Mouse (Mus musculus) urinary bladder, postnatal 25 days (tissue): ENCODE results near the gene Barhl2.

Source experiments
- DNase-seq: peaks from one replicate; pipeline ENCODE4 v3.0.0; 2022; ENCODE audit warnings: low spot score

The Barhl2 gene

GRCm38 (mm10) chr5:106455106-106455920 is 2.7 kb downstream of the Barhl2 start:
- no peak for DNase-seq

GRCm38 (mm10) chr5:106454411-106455105 is 3.4 kb downstream of the Barhl2 start:
- no peak for DNase-seq

- DNase-seq: no peak
Observed at GRCm38 (mm10) chr5:106453886-106454321, 4.1 kb downstream of the Barhl2 start.

- DNase-seq: no peak
Observed at GRCm38 (mm10) chr5:106453181-106453885, 4.6 kb downstream of the Barhl2 start.

GRCm38 (mm10) chr5:106452686-106453085 is 5.3 kb downstream of the Barhl2 start:
- DNase-seq: no peak

GRCm38 (mm10) chr5:106451681-106452440 is 6.1 kb downstream of the Barhl2 start:
- DNase-seq: no peak

- no peak for DNase-seq
Observed at GRCm38 (mm10) chr5:106450426-106451160, 7.4 kb downstream of the Barhl2 start.

GRCm38 (mm10) chr5:106449720-106450425 is 8.1 kb downstream of the Barhl2 start:
- no peak for DNase-seq

GRCm38 (mm10) chr5:106448798-106449125 is 9.2 kb downstream of the Barhl2 start:
- no peak for DNase-seq

- no peak for DNase-seq
Observed at GRCm38 (mm10) chr5:106447951-106448797, 9.8 kb downstream of the Barhl2 start.

GRCm38 (mm10) chr5:106447091-106447820 is 10.7 kb downstream of the Barhl2 start:
- DNase-seq: no peak

GRCm38 (mm10) chr5:106446593-106446992 is 11.4 kb downstream of the Barhl2 start:
- no peak for DNase-seq

GRCm38 (mm10) chr5:106445681-106446080 is 12.3 kb downstream of the Barhl2 start:
- no peak for DNase-seq

- DNase-seq: no peak
Observed at GRCm38 (mm10) chr5:106438916-106439315, 19.1 kb downstream of the Barhl2 start.

GRCm38 (mm10) chr5:106426069-106426468 is 31.9 kb downstream of the Barhl2 start:
- no peak for DNase-seq

GRCm38 (mm10) chr5:106420871-106421270 is 37.1 kb downstream of the Barhl2 start:
- no peak for DNase-seq

- no peak for DNase-seq
Observed at GRCm38 (mm10) chr5:106420370-106420769, 37.6 kb downstream of the Barhl2 start.

GRCm38 (mm10) chr5:106417210-106417609 is 40.8 kb downstream of the Barhl2 start:
- no peak for DNase-seq

- no peak for DNase-seq
Observed at GRCm38 (mm10) chr5:106416550-106416949, 41.4 kb downstream of the Barhl2 start.
